Mouse (Mus musculus) small intestine, adult 2 months (tissue): Measurements from ENCODE around the gene Mitd1. TPM values are rescaled to one million over a fixed set of nuclear protein-coding genes. Genes with fewer than 3 reads are reported as not detected.

Experiments
- H3K27ac ChIP-seq: fragments of 200-500 bp; 2 replicates; pipeline ENCODE4 v1.5.1; 2012; ENCODE audit warnings: low read depth, low read length, control low read depth, inconsistent platforms; ENCODE audit not compliant: insufficient read depth
- H3K27me3 ChIP-seq: fragments of 200-500 bp; 2 replicates; pipeline ENCODE4 v1.6.1; 2012; ENCODE audit warnings: mild to moderate bottlenecking, moderate library complexity, low read length, inconsistent platforms; ENCODE audit not compliant: control insufficient read depth, insufficient read depth
- H3K36me3 ChIP-seq: fragments of 200-500 bp; 2 replicates; pipeline ENCODE4 v1.6.1; 2012; ENCODE audit warnings: mild to moderate bottlenecking, low read length, control low read depth, inconsistent platforms; ENCODE audit not compliant: control insufficient read depth, insufficient read depth
- H3K4me1 ChIP-seq: fragments of 200-500 bp; 2 replicates; pipeline ENCODE4 v1.6.1; 2012; ENCODE audit warnings: low read length, inconsistent platforms, mixed read lengths; ENCODE audit not compliant: control insufficient read depth, insufficient read depth, insufficient read length
- H3K4me3 ChIP-seq: fragments of 200-500 bp; 2 replicates; pipeline ENCODE4 v1.5.1; 2012; ENCODE audit warnings: low read depth, mild to moderate bottlenecking, control low read depth, inconsistent platforms, low read length, moderate library complexity
- CTCF ChIP-seq: fragments of 200-500 bp; IDR thresholded peaks from 2 replicates; pipeline ENCODE4 v1.5.1; 2012; ENCODE audit warnings: low read depth, mild to moderate bottlenecking, control low read depth, inconsistent platforms, low read length, moderate library complexity, mixed read lengths; ENCODE audit not compliant: insufficient replicate concordance, insufficient read length; ENCODE audit errors: extremely low read depth
- POLR2A ChIP-seq: fragments of 200-500 bp; IDR thresholded peaks from 2 replicates; pipeline ENCODE4 v1.6.1; 2012; ENCODE audit warnings: low read depth, mild to moderate bottlenecking, control low read depth, inconsistent platforms, low read length, moderate library complexity
- WGBS: fragments of 180-500 bp; shearing (Covaris S2); methylation state at CpG from one replicate; pipeline ENCODE4 v1.1.7; 2018; 5-methylcytosine and 5-hydroxymethylcytosine counted together
- polyA plus RNA-seq: library from polyadenylated mRNA; depleted of rRNA; stranded (reverse); fragments of >200 nt; gene quantifications from 2 replicates; pipeline ENCODE4 v1.2.3, GENCODE M21; 2012; rRNA removed

Mitd1 gene
- polyA plus RNA-seq, 1 experiment: 2.5 TPM

DNA sequence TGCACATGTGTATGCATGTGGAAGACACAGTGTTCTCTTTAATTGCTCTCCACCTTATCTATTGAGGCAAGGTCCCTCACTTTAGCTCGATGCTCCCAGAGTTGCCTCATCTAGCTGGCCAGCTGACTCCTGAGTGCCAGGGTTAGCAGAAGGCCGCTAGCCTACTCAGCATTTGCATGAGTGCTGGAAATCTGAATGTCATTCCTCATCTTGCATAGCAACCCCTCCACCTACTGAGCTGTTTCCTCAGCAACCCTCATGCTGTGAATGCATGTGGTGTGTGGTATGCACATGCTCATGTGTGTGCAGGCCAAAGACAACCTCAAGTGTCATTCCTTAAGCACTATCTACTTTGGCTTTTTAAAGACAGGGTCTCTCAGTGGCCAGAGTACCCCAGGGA lies 39.5 kb downstream of the Mitd1 start:
- no peak overlapping the region for H3K4me3 ChIP-seq
- no peak overlapping the region for H3K27ac ChIP-seq
- no peak for TF ChIP-seq CTCF
- no peak for TF ChIP-seq POLR2A
- no peaks in the 10 kb centered on the region for H3K36me3 ChIP-seq
- WGBS: 51% methylated on average over 2 of the region's 2 CpGs
- no peaks in the 10 kb centered on the region for H3K27me3 ChIP-seq
- H3K4me1 ChIP-seq: peaks cover 2% of the 10 kb centered on the region; the same call in 1 of the 2 replicates

DNA sequence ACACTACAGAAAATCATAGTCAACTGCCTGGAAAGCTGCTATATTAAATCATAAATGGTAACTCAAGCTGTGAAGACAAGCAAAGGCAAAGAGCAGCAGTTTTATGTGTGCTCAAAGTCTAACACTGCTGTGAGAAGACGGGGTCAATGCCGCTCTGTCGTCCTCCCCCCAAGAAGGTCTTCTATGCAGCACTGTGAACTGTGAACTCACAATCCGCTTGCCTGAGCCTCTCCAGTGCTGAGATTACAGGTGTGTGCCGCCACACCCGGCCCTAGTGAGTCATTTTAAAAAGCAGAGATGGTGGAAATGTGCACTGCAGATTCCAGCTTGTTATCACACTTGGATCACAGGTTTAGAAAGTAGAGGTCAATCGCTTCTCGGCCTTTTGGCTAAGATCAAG lies 43.3 kb downstream of the Mitd1 start:
- no peak for TF ChIP-seq CTCF
- TF ChIP-seq POLR2A: no peak
- no peak overlapping the region for H3K27ac ChIP-seq
- no peaks in the 10 kb centered on the region for H3K36me3 ChIP-seq
- WGBS: 36% methylated on average over 8 of the region's 8 CpGs
- H3K27me3 ChIP-seq: no peaks in the 10 kb centered on the region
- no peak overlapping the region for H3K4me3 ChIP-seq
- peaks cover 2% of the 10 kb centered on the region; the same call in 1 of the 2 replicates for H3K4me1 ChIP-seq

DNA sequence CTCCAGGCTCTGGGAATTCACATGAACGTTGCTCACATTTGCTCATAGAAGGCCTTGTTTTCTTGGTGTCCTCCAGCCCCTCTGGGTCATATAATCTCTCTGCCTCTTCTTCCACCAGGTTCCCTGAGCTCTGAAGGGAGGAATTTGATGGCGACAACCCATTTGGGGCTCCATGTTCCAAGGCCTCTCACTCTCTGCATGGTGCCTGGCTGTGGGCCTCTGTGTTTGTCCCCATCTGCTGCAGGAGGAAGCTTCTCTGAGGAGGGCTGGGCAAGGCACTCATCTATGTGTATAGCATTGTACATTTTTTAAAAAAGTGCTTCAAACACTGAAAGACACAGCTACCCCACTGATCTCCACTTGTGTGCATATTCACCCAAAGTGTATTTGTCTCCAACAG lies 58.5 kb downstream of the Mitd1 start:
- no peaks in the 10 kb centered on the region for H3K36me3 ChIP-seq
- H3K27me3 ChIP-seq: no peaks in the 10 kb centered on the region
- no peak overlapping the region for H3K27ac ChIP-seq
- H3K4me3 ChIP-seq: no peak overlapping the region
- H3K4me1 ChIP-seq: no peaks in the 10 kb centered on the region
- WGBS: 76% methylated on average over 2 of the region's 2 CpGs
- no peak for TF ChIP-seq CTCF
- TF ChIP-seq POLR2A: no peak

Other genes with a start within 250 kb of the Mitd1 start
- gene 2010300C02Rik, start 170.3 kb downstream of the Mitd1 start, polyA plus RNA-seq: 12.4 and 15.3 TPM in 2 replicates
- gene Tsga10, start 24.0 kb downstream of the Mitd1 start, polyA plus RNA-seq: 0.10 TPM in 1 of 2 replicates, not detected in the other
- 0.37 and 0.62 TPM in 2 replicates for gene Lipt1, start 18.7 kb downstream of the Mitd1 start, polyA plus RNA-seq
- gene Mrpl30, start 66 bp upstream of the Mitd1 start, polyA plus RNA-seq: 16.0 and 25.2 TPM in 2 replicates
- not detected in 2 replicates for gene Lyg2, start 26.1 kb upstream of the Mitd1 start, polyA plus RNA-seq
- not detected in 2 replicates for gene Lyg1, start 67.3 kb upstream of the Mitd1 start, polyA plus RNA-seq
- gene Txndc9, start 107.5 kb upstream of the Mitd1 start, polyA plus RNA-seq: 2.3 and 4.0 TPM in 2 replicates
- 0.58 and 1.0 TPM in 2 replicates for gene Eif5b, start 107.6 kb upstream of the Mitd1 start, polyA plus RNA-seq
- 1.4 and 1.5 TPM in 2 replicates for gene Rev1, start 239.4 kb upstream of the Mitd1 start, polyA plus RNA-seq